Mouse (Mus musculus): Measurements from ENCODE around the gene Apex1.
"Not testable (repeated sequence)": the region's sequence is repeated elsewhere in the genome, so short reads cannot be mapped to it uniquely, and the experiment has no call there.

Apex1 gene

GRCm38 (mm10) chr14:50929951-50930350 lies 5.2 kb downstream of the Apex1 start:
- DNase-seq = peak; percentile 17

GRCm38 (mm10) chr14:50930377-50930753 lies 5.6 kb downstream of the Apex1 start:
- DNase-seq = peak; percentile 79

GRCm38 (mm10) chr14:50930754-50931492 lies 6.2 kb downstream of the Apex1 start, which contains the start of the genes Pip4p1 and Pnp:
Gene Pip4p1 (minus strand): TSS chr14:50930856.
Gene Pnp (plus strand): TSS chr14:50931082.
- DNase-seq = peak; percentile 100

- DNase-seq = peak; percentile 12
Observed at GRCm38 (mm10) chr14:50931493-50932020, 6.8 kb downstream of the Apex1 start.

GRCm38 (mm10) chr14:50936649-50937048 lies 11.9 kb downstream of the Apex1 start:
- DNase-seq = peak; percentile 22

GRCm38 (mm10) chr14:50938119-50938908 lies 13.5 kb downstream of the Apex1 start:
- no peak for DNase-seq

GRCm38 (mm10) chr14:50938940-50939339 lies 14.2 kb downstream of the Apex1 start:
- DNase-seq = peak; percentile 15

GRCm38 (mm10) chr14:50943932-50944667 lies 19.3 kb downstream of the Apex1 start, which contains the start of gene Gm49342:
Gene Gm49342 (plus strand): TSS chr14:50944517.
- peak; percentile 99 for DNase-seq

- DNase-seq = not testable (repeated sequence)
Observed at GRCm38 (mm10) chr14:50944668-50945033, 19.9 kb downstream of the Apex1 start.

- DNase-seq = not testable (repeated sequence)
Observed at GRCm38 (mm10) chr14:50945081-50945480, 20.3 kb downstream of the Apex1 start.

- not testable (repeated sequence) for DNase-seq
Observed at GRCm38 (mm10) chr14:50945526-50945925, 20.8 kb downstream of the Apex1 start.

GRCm38 (mm10) chr14:50955487-50955886 lies 30.7 kb downstream of the Apex1 start:
- DNase-seq = peak; percentile 24

GRCm38 (mm10) chr14:50955942-50956508 lies 31.3 kb downstream of the Apex1 start, which contains the start of gene Pnp2:
Gene Pnp2 (plus strand): TSS chr14:50955992.
- peak; percentile 67 for DNase-seq

GRCm38 (mm10) chr14:50956724-50957123 lies 32.0 kb downstream of the Apex1 start:
- not testable (repeated sequence) for DNase-seq

- not testable (repeated sequence) for DNase-seq
Observed at GRCm38 (mm10) chr14:50957146-50957545, 32.4 kb downstream of the Apex1 start.

- not testable (repeated sequence) for DNase-seq
Observed at GRCm38 (mm10) chr14:50958289-50958995, 33.7 kb downstream of the Apex1 start.

GRCm38 (mm10) chr14:50968216-50968980 lies 43.6 kb downstream of the Apex1 start:
- no peak for DNase-seq

- no peak for DNase-seq
Observed at GRCm38 (mm10) chr14:50969041-50969440, 44.3 kb downstream of the Apex1 start.

GRCm38 (mm10) chr14:50969558-50970544 lies 45.1 kb downstream of the Apex1 start:
- peak; percentile 38 for DNase-seq

- no peak for DNase-seq
Observed at GRCm38 (mm10) chr14:50970822-50971221, 46.1 kb downstream of the Apex1 start.
